Mouse (Mus musculus) brain, embryonic 14.5 days (tissue): ENCODE data around the gene Siglecf.

ENCODE experiments used
- CTCF ChIP-seq: fragments of 200-500 bp; IDR thresholded peaks from 2 replicates; pipeline ENCODE4 v1.5.1; 2012; ENCODE audit warnings: inconsistent platforms, mild to moderate bottlenecking, moderate library complexity, borderline replicate concordance; ENCODE audit not compliant: insufficient read depth, insufficient read length; ENCODE audit errors: extremely low read depth
- POLR2A ChIP-seq: fragments of 200-500 bp; IDR thresholded peaks from 2 replicates; pipeline ENCODE4 v1.6.1; 2012; ENCODE audit warnings: mild to moderate bottlenecking, inconsistent platforms, borderline replicate concordance; ENCODE audit not compliant: poor library complexity, insufficient read depth, insufficient read length, severe bottlenecking; ENCODE audit errors: extremely low read depth

- TF ChIP-seq CTCF (no peak), POLR2A (no peak)
These were observed 7.4 kb downstream of the Siglecf start for GRCm38 (mm10) chr7:43358556-43358955.
